Mouse (Mus musculus) urinary bladder, adult 2 months (tissue): ENCODE results near the gene Tfdp1. TPM values are rescaled to one million over a fixed set of nuclear protein-coding genes. Genes with fewer than 3 reads are reported as not detected.

Experiments
- DNase-seq: peaks from one replicate; pipeline ENCODE4 v3.0.0; 2022; ENCODE audit warnings: low spot score
- polyA plus RNA-seq: library from polyadenylated mRNA; depleted of rRNA; stranded (reverse); fragments of >200 nt; gene quantifications from 2 replicates; pipeline ENCODE4 v1.2.3, GENCODE M21; 2012

The Tfdp1 gene
- polyA plus RNA-seq, 1 experiment = 83.9 TPM

DNA sequence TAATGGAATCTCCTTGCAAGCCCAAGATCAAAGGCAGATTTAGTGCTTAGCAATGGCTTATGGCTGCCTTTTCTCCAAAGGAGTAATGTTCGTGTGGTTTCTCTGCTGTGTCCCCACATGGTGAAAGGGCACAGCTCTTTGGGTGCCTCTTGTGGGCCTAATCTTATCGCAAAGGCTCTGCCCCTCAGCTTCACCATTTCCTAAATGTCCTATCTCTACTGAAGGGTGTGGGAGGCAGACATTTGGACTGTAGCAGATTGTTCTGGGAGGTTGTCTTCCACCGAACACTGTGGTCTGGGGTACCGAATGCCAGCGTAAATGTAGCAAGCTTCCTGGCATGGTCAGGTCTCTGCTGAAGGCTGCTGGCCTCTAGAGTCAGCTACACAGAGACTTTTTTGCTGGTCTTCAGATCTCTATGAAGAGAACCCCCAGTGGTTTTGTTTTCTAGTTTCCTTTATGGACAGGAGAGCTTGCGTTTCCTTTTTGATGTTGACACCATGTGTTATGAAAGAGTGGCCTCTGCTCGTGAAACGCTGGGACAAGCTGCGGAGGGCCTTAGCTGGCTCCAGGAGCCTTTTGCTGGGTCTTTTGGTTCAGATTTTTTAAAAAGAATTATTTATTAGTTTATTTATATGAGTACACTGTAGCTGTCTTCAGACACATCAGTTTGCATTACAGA lies 14.7 kb downstream of the Tfdp1 start:
- DNase-seq = no peak

DNA sequence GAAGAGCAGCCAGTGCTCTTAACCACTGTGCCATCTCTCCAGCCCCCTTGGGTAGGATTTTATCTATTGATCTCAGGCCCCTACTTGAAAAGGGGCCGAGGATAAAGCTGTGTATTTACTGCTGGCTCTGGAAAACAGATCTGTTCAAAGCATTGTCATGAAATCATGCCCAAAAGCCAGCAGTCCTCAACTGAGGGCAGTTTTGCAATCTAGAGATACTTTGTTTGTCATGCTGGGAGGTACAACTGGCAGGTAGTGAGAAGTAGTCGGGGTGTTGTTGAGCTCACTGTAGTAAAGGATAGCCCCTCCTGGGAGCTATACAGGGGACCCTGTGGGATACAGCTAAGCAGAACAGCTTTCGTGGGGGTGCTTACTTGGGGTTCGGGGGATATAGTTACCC lies 15.3 kb downstream of the Tfdp1 start:
- DNase-seq = no peak

DNA sequence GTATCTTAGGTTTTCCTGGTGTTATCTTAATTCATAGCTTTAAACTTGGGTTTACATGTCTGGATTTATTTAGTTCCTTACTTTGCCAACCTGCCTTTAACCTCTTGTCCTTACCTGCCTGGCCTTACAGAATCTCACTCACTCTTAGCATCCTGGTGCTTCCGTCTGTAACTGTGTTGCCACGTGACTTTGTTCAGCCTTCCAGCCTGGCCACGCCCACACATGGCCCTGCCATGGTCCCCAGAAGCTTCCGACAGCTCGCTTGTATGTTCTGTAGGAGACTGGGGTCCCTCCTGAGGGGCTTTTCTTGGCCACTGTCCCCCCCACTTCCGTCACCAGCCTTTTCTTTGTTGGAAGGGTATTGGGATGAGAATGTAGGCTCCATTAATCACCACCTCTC lies 17.7 kb downstream of the Tfdp1 start:
- DNase-seq = no peak

DNA sequence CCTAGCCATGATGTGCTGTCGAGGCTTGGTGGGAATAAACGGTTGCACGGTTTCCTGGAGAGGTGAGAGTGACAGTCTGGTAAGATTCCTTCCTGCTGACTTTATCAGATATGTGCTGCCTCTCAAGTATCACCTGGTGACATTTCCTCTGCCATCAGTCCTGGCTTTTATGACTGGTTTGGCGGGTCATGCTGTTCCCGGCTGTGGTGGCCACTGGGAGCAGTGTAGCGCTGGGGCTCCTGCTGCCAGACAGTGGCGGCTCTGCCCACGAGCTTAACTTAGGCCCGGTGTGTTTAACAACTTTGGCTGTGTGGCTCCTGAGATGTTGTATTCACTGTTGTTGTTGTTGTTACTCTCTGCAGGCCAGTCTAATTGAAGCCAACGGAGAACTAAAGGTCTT lies 18.1 kb downstream of the Tfdp1 start:
- DNase-seq = no peak

DNA sequence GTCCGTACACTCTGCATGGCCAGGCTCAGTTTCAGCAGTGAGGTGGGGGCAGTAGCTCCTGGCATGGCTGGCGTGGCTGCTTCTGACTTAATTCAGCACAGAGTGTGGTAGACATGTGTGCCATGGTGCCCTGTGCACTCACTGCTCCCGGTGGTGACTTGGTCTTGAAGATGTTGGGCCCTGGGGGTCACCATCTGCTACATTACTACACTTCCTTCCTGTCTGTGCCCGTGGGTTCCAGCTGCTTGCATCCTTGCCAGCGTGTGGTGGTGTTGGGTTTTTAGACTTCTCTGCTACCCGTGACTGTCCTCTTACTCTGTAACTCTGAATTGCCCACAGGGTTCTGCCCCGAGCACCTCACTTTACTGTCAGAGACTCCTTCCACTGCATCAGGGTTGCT lies 21.7 kb downstream of the Tfdp1 start:
- DNase-seq = no peak

DNA sequence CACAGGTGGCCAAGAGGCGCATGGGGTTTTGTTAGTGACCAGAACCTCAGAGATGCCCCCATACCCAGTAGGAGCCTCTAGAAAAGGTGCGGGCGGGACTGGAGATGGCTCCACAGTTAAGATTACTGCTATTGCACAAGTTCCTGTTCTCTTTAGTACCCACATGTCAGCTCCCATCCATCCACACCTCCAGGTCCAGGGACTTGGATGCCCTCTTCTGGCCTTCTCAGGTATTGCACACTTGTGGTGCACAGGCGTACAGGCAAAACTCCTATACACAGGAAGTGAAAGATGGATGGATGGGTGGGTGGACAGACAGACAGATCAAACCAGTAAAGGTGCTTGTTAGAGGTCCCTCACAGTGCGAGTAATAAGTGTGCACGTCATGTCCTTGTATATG lies 23.3 kb downstream of the Tfdp1 start:
- no peak for DNase-seq

DNA sequence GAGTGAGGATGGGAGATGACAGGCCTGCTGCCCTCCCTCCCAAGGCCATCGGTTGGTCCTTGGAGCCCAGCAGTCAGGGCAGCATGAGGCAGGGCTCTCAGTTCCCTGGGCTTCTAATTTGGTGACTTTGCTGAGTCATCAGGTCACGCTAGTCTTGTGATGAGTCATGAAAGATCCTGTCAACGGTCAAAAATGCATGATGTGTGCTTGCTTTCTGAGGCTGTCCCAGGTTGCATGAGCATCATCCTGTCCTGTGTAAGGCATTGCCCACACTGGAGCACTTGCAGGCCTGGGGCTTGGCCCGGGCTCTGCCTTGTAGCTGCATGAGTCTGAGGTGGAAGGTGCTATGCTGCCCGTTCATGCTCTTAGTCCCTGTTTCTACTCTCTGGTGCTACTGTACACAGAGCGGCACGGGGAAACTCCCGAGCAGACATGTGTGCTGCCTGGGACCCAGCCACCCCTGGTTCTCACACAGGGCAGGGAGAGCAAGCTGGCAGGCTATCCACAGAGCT lies 34.7 kb downstream of the Tfdp1 start:
- no peak for DNase-seq

DNA sequence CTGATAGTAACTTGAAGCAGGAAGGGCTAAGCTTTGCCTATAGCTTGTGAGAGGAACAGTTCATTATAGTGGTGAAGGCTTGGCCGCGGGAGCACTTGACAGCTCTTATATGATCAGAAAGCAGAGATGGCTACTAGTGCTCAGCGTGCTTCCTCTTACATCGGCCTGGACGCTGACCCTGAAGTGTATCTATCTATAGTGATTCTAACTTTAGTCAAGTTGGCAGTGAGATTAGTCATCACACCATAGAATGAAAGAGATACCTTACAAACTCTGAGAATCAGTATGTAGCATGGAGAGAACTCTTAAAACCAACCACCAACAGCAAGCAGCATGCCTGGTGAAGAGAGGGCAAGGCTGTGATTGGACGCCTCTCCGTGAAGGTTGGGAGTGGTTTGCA lies 43.1 kb downstream of the Tfdp1 start:
- DNase-seq = no peak

DNA sequence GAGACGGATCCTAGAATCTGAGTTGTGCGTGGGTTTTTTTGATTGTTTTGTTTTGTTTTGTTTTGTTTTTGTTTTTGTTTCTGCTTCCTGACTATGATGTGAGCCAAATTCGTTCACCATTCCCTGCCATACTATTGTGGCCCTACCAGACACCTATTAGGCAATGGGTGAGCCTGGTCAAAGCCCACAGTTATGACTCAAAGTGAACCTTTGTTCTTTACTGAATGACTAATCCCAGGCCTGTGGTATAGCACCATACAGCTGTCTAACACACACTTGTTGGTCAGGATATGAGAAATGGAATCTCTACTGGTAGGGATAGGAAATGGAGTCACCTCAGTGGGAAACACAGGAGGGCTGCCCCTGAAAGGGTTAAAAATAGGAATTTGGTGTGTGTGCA lies 44.0 kb downstream of the Tfdp1 start:
- DNase-seq = no peak

DNA sequence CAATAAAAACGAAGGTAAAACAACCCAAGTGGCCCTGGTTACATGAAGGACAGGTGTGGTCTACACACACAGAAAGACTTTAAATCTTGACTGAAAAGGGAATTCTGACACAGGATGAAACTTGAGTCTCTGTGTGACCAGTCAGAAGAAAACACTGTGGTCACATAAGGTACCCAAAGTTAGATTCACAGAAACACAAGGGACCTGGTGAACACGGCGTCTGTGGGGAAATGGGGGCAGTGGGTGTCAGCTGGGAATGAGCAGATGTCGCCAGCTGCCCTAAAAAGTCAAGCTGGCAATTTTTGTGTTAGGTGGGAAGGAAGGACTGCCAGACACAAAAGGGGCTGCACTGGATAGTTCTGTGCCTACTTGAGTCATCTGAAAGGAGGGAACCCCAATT lies 44.4 kb downstream of the Tfdp1 start:
- no peak for DNase-seq

DNA sequence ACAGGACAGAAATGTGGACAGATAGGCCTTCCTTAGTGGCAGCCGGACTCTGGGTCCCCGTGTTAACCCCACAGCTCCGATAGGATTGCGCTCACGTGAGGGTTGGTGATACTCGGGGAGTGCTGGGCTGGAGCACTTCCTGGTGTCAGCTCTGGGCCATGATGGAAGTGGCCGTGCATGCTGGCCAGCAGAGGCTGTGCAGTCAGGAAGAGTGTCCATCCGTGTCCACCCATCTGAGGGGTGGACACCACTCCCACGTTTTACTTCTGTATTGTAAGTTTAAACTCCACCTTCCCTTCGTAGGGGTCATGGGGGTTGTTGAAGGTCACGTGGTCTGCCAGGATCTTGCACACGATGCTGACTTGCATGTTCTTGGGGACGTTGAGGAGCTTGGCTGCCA lies 47.8 kb downstream of the Tfdp1 start:
- DNase-seq = no peak

DNA sequence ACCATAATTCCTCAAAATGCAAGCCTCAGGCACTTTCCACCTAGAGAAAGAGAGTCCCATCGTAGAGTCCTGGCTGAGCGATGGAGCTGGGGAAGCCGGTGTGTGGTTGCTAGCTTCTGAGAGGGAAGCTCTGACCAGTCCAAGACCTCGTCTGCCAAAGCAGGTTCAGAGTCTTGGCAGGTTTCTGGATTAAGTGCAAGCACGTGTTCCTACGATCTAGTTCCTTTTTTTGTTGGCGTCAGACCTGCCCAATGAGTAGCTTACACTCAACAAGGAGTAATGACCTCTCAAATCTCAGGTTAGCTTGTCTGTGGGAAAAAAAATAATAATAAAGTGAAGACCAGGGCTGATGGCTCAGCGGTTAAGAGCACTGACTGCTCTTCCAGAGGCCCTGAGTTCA lies 49.2 kb downstream of the Tfdp1 start:
- DNase-seq = no peak

DNA sequence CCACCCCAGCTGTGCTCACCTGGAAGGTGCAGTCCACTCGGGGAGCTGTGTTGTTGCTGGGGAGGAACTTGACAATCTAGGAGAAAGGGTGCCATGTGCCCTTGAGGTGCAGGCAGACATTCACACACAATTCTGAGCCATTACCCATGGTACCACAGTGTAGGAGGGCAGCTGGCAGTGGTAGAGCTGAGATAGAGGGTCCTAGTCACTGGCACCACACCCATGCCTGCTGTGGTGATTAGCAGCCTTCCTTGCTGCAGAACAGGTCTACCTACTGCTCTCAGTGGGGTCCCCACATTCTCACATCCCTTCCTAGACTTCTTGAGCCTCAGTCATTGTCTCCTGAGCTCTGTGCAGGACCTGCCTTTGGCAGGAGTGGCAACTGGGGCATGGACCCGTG lies 50.2 kb downstream of the Tfdp1 start:
- DNase-seq = no peak

DNA sequence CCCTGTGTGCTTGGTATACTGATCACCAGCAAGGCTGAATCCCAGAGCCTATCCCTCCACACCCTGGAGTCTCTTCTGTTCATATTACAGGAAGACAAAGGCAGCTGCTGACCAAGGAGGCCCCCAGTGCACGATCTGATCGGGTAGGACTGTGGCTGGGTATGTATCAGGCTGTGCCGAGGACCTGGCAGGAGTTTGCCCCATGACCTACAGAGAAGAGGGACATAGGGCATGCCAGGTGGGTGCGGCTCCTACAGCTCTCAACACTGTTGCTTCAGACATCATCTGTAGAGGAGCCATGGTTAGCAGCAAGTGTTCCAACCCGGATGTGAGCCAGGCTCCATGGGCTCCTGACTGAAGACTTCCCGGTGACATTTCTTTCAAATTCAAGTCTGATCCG lies 55.3 kb downstream of the Tfdp1 start:
- no peak for DNase-seq

DNA sequence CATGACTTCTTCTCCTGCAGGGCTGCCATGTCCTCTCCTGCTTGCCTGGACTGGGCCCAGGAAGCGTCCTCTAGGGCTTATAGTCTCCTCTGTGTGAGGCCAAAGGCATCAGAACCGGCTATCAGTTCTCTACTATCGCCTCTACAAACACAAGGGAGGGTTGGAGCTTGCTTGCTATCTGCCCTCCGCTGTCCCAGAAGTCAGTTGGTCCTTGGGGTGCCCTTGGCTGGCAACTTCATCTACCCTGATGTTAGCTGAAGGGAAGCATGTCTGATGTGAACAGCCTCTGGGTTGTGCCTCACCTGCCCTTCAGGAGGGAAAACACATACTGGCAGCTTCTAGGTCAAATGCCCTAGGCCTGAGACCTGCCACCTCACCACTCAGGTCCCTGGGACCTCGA lies 58.2 kb downstream of the Tfdp1 start, which contains the start of gene Atp4b:
TSS of gene Atp4b (minus strand) at position 101 of the 400 bp plus-strand sequence.
- no peak for DNase-seq

DNA sequence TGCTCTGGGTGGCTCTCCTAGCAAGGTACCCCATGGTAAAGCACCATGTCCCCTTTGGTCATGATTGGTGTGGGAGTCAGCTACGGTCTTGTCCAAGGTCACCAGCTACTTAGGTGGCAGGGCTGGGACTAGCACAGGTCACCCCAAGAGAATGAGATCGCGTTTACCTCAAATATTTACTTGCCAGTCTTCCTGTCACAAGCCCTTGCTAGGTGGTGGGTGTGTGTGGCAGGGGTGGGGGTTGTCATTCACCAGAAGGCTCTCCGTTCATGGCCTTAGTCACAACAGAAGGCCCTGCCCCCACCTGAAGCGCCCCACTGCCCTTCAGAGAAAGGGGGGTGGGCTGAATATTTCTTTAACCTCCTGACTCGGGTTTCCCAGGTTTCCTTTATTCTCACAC lies 65.0 kb downstream of the Tfdp1 start:
- DNase-seq = no peak

DNA sequence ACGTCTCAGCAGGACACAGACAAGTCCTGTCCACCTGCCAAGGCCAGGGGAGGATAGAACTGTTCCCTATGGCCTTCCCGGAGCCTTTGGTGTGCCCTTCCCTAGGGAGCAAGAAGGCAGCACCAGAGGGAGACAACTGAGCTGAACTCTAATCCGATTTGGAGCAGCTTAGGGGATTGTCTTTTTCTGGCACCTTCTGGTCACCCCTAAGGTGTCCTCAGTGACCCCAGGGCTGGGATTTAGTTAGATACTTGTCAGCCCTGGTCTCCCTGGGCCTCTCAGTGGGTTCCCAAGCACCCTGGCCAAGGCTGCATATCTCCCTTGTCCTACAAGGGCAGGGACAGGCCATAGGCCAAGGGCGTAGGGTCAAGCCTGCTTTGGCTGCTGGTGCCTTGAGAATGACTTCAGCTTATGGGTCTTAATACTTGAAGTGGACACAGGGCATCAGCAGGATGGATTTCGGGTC lies 66.1 kb downstream of the Tfdp1 start, which contains the start of gene Grk1:
TSS of gene Grk1 (plus strand) at position 416 of the 466 bp plus-strand sequence.
- no peak for DNase-seq

DNA sequence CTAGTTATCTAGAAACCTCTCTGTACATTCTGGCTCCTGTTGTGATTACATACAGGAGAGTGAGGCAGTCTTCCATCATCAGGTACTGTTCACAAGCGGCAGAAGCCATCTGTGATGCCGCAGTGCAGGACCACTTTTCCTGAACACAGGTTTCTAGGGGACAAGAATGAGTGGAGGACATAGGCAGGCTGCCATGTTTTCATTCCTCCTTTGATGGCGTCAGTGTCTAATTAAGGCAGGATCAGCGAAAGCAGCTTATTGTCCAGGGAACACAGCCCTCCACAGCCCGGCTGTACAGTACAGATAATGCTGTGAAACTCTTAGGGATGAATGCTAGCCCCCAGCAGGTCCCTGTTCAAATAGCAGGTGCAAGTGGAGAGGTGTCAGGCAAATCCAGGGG lies 67.5 kb downstream of the Tfdp1 start:
- DNase-seq = no peak

DNA sequence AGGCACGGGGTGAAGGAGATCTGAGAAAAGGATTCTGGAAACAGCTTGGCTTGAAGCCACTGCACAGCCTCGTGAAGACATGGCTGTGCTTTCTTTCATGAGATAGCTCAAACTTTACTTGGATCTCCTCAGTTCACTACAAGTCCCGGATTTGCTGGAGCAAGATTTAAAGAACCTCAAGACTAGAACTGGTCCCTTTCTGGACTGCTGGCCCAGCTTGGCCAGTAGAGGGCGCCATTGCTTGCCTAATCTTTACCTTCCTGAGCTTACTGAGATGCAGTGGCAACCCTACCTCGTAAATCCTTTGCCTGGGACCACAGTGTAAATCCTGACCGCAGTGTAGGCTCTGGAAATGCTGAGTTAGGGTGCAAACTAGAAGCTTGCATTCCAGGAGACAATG lies 73.0 kb downstream of the Tfdp1 start:
- no peak for DNase-seq

DNA sequence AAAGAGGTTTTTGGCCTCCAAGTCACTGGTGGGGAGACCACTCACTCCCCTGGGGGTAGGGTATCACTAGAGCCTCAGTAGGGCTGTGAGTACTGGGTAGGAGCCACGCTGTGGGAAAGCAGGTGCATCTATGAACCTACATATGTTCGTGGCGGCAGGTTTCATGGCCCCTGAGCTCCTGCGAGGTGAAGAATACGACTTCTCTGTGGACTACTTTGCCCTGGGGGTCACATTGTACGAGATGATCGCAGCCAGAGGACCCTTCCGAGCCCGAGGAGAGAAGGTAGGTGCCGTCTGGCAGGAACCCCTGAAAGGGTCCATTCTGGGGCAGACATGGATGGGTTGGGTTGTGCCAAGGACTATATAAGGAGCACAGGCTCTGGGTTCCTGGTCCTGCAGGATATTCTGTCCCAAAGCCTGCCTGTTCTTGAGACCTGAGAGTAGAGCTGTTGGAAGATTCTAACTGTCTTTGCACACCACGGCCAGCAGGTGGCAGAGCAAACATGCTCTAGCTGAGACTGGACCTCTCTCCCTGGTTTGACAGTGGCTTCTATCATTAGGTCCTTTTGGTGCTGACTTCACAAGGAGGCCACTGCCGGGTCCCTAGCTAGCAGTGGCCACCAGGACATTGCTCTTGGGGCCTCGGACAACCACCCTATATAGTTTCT lies 74.5 kb downstream of the Tfdp1 start:
- no peak for DNase-seq

DNA sequence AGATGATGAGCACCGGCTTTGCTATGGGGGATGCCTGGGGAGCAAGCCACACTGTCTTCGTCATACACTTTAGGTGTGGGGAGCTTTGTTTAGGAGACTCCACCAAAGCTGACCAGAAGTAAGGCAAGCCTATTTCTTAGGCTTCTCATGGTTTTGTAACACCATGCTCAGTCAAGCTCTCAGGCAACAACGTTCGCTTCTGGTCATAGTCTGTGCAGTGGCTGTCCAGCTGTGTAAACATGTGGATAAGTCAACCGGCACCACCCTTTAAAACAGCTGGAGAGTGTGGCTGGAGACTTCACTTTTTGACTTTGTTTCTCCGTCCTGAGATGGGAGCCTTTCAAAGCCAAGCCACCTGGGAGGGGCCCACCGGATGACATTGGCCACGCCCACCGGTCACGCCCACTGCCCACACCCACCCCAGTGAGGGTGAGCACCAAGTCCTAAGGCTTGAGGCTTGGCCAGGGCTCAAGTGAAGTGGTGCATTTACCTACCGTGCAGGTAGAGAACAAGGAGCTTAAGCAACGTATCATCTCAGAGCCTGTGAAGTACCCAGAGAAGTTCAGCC lies 75.4 kb downstream of the Tfdp1 start:
- DNase-seq = no peak

DNA sequence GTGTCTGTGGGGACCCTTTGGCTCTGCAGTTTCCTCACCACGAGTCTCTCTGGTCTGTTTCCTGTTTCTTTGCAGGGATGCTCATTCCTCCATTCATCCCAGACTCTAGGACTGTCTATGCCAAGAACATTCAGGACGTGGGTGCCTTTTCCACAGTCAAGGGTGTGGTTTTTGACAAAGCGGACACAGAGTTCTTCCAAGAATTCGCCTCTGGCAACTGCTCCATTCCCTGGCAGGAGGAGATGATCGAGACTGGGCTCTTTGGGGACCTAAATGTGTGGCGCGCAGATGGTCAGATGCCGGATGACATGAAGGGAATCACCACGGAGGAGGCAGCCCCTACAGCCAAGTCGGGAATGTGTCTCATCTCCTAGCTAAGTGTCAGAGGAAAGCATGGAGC lies 77.3 kb downstream of the Tfdp1 start:
- no peak for DNase-seq

DNA sequence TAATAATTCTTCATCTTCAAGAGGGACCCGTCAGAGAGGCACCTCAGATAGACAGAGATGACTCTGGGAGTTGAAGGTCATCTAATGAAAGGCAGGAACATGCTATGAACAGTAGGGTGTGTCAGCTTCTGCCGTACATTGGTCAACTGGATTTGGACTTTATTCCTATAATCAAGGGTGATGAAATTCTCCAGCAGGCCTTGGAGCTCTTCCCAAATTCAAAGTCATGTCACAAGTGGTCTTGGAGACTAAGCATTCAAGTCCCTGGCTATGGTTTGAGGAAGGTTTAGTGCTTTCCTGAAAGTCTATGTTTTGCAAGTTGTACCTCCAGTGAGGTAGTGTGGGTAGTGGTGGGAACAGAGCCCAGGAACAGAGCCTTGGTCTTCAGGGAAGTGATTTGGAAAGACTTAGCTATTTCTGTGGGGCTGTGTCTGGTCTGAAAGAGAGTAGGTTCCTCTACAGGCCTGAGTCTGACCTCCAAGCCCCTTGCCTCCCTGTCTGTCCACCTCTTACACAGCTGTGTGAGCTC lies 80.6 kb downstream of the Tfdp1 start:
- no peak for DNase-seq
